Mouse (Mus musculus): ENCODE results near the gene Dusp27. TPM values are rescaled to one million over a fixed set of nuclear protein-coding genes. Genes with fewer than 3 reads are reported as not detected.
A peak's percentile ranks its signal among the peaks of the same experiment; 100 is the strongest.

Gene Dusp27
- polyA plus RNA-seq, 1 experiment from 2014 or later: 0.54 TPM

- H3K27ac ChIP-seq (ENCODE audit: low read depth, low read length): no peak overlapping the region
- ATAC-seq (ENCODE audit: low read depth): no peak
- H3K4me2 ChIP-seq (ENCODE audit: low read depth, low read length): no peak overlapping the region
- no peak overlapping the region for H3K4me3 ChIP-seq (ENCODE audit: low read depth, low read length)
- H3K4me1 ChIP-seq (ENCODE audit: control insufficient read depth, insufficient read depth, low read length): 0 out of 2 replicates have a peak, but pooled peaks cover 2% of the 10 kb centered on the region
- no peaks in the 10 kb centered on the region for H3K27me3 ChIP-seq (ENCODE audit: control insufficient read depth, insufficient read depth, low read length)
- H3K36me3 ChIP-seq (ENCODE audit: control insufficient read depth, insufficient read depth, low read length): no peaks in the 10 kb centered on the region
- no peak overlapping the region for H3K9ac ChIP-seq (replicated peaks; ENCODE audit: low read depth, low read length)
- no peaks in the 10 kb centered on the region for H3K9me3 ChIP-seq (ENCODE audit: control insufficient read depth, low read length)
- 47% methylated on average over 3 of the region's 3 CpGs for WGBS
Observed at GRCm38 (mm10) chr1:166061532-166061931, 66.2 kb downstream of the Dusp27 start.

GRCm38 (mm10) chr1:166060406-166060805 is 67.3 kb downstream of the Dusp27 start:
- H3K27ac ChIP-seq (ENCODE audit: low read depth, low read length): no peak overlapping the region

GRCm38 (mm10) chr1:166056098-166056756 is 71.5 kb downstream of the Dusp27 start:
- ATAC-seq (ENCODE audit: low read depth): peak; percentile 22; the same call in 1 of the 2 replicates
- 24% methylated on average over 9 of the region's 9 CpGs for WGBS
- H3K4me2 ChIP-seq (ENCODE audit: low read depth, low read length): no peak overlapping the region
- H3K36me3 ChIP-seq (ENCODE audit: control insufficient read depth, insufficient read depth, low read length): no peaks in the 10 kb centered on the region
- no peak overlapping the region for H3K27ac ChIP-seq (ENCODE audit: low read depth, low read length)
- no peaks in the 10 kb centered on the region for H3K9me3 ChIP-seq (ENCODE audit: control insufficient read depth, low read length)
- H3K4me1 ChIP-seq (ENCODE audit: control insufficient read depth, insufficient read depth, low read length): 0 out of 2 replicates have a peak, but pooled peaks cover 12% of the 10 kb centered on the region
- no peak overlapping the region for H3K9ac ChIP-seq (replicated peaks; ENCODE audit: low read depth, low read length)
- no peak overlapping the region for H3K4me3 ChIP-seq (ENCODE audit: low read depth, low read length)
- no peaks in the 10 kb centered on the region for H3K27me3 ChIP-seq (ENCODE audit: control insufficient read depth, insufficient read depth, low read length)

More at GRCm38 (mm10) chr1:166060406-166060805, 67.3 kb downstream of the Dusp27 start:
- no peaks in the 10 kb centered on the region for H3K36me3 ChIP-seq (ENCODE audit: control insufficient read depth, insufficient read depth, low read length)
- no peaks in the 10 kb centered on the region for H3K27me3 ChIP-seq (ENCODE audit: control insufficient read depth, insufficient read depth, low read length)
- H3K4me3 ChIP-seq (ENCODE audit: low read depth, low read length): no peak overlapping the region
- H3K9ac ChIP-seq (replicated peaks; ENCODE audit: low read depth, low read length): no peak overlapping the region
- no peak overlapping the region for H3K4me2 ChIP-seq (ENCODE audit: low read depth, low read length)
- ATAC-seq (ENCODE audit: low read depth): no peak
- H3K4me1 ChIP-seq (ENCODE audit: control insufficient read depth, insufficient read depth, low read length): 0 out of 2 replicates have a peak, but pooled peaks cover 11% of the 10 kb centered on the region
- WGBS: 72% methylated on average over 1 of the region's 1 CpGs
- H3K9me3 ChIP-seq (ENCODE audit: control insufficient read depth, low read length): no peaks in the 10 kb centered on the region

- no peak overlapping the region for H3K9ac ChIP-seq (replicated peaks; ENCODE audit: low read depth, low read length)
- 28% methylated on average over 10 of the region's 10 CpGs for WGBS
Observed at GRCm38 (mm10) chr1:166053285-166053955, 74.3 kb downstream of the Dusp27 start.

GRCm38 (mm10) chr1:166049046-166049827 is 78.5 kb downstream of the Dusp27 start:
- H3K4me2 ChIP-seq (ENCODE audit: low read depth, low read length): peak overlapping the region; percentile 71
- no peak overlapping the region for H3K9ac ChIP-seq (replicated peaks; ENCODE audit: low read depth, low read length)
- H3K4me3 ChIP-seq (ENCODE audit: low read depth, low read length): peak overlapping the region; percentile 37
- H3K9me3 ChIP-seq (ENCODE audit: control insufficient read depth, low read length): no peaks in the 10 kb centered on the region
- no peaks in the 10 kb centered on the region for H3K36me3 ChIP-seq (ENCODE audit: control insufficient read depth, insufficient read depth, low read length)
- peak; percentile 82 for ATAC-seq (ENCODE audit: low read depth)
- peak overlapping the region; percentile 52; the same call in 1 of the 2 replicates for H3K27ac ChIP-seq (ENCODE audit: low read depth, low read length)
- H3K27me3 ChIP-seq (ENCODE audit: control insufficient read depth, insufficient read depth, low read length): no peaks in the 10 kb centered on the region; the same call in none of the 2 replicates
- H3K4me1 ChIP-seq (ENCODE audit: control insufficient read depth, insufficient read depth, low read length): peaks cover 27% of the 10 kb centered on the region; the same call in 1 of the 2 replicates
- WGBS: 11% methylated on average over 11 of the region's 11 CpGs

More at GRCm38 (mm10) chr1:166053285-166053955, 74.3 kb downstream of the Dusp27 start:
- peak; percentile 16; the same call in 1 of the 2 replicates for ATAC-seq (ENCODE audit: low read depth)
- H3K4me1 ChIP-seq (ENCODE audit: control insufficient read depth, insufficient read depth, low read length): peaks cover 23% of the 10 kb centered on the region; the same call in 1 of the 2 replicates
- no peak overlapping the region for H3K4me3 ChIP-seq (ENCODE audit: low read depth, low read length)
- no peaks in the 10 kb centered on the region for H3K36me3 ChIP-seq (ENCODE audit: control insufficient read depth, insufficient read depth, low read length)
- H3K9me3 ChIP-seq (ENCODE audit: control insufficient read depth, low read length): no peaks in the 10 kb centered on the region
- H3K27ac ChIP-seq (ENCODE audit: low read depth, low read length): no peak overlapping the region
- H3K27me3 ChIP-seq (ENCODE audit: control insufficient read depth, insufficient read depth, low read length): no peaks in the 10 kb centered on the region
- no peak overlapping the region for H3K4me2 ChIP-seq (ENCODE audit: low read depth, low read length)

GRCm38 (mm10) chr1:166048230-166048911 is 79.4 kb downstream of the Dusp27 start:
- under 1% methylated on average over 23 of the region's 23 CpGs for WGBS
- ATAC-seq (ENCODE audit: low read depth): peak; percentile 13; the same call in 1 of the 2 replicates
- Histone ChIP-seq H3K9me3 (ENCODE audit: control insufficient read depth, low read length) (no peaks in the 10 kb centered on the region), H3K4me2 (ENCODE audit: low read depth, low read length) (peak overlapping the region; percentile 71), H3K4me1 (ENCODE audit: control insufficient read depth, insufficient read depth, low read length) (peaks cover 27% of the 10 kb centered on the region; the same call in 1 of the 2 replicates), H3K27ac (ENCODE audit: low read depth, low read length) (peak overlapping the region; percentile 44; the same call in 1 of the 2 replicates), H3K36me3 (ENCODE audit: control insufficient read depth, insufficient read depth, low read length) (no peaks in the 10 kb centered on the region), H3K4me3 (ENCODE audit: low read depth, low read length) (peak overlapping the region; percentile 37), H3K9ac (replicated peaks; ENCODE audit: low read depth, low read length) (peak overlapping the region; percentile 42; the same call in 1 of the 2 replicates), H3K27me3 (ENCODE audit: control insufficient read depth, insufficient read depth, low read length) (no peaks in the 10 kb centered on the region; the same call in none of the 2 replicates)

Other genes starting within 250 kb of the Dusp27 start
- gene Pou2f1, start 125.2 kb downstream of the Dusp27 start, polyA plus RNA-seq (2014; fragmentation: Nextera tagmentation; extraction: Ambion mirVana): 19.6 and 20.9 TPM in 2 replicates
- gene Gpa33, start 2.3 kb upstream of the Dusp27 start, polyA plus RNA-seq (2014; fragmentation: Nextera tagmentation; extraction: Ambion mirVana): not detected in 2 replicates
- gene Mael, start 110.8 kb upstream of the Dusp27 start, polyA plus RNA-seq (2014; fragmentation: Nextera tagmentation; extraction: Ambion mirVana): not detected in 2 replicates
- gene Ildr2, start 126.2 kb upstream of the Dusp27 start, polyA plus RNA-seq (2014; fragmentation: Nextera tagmentation; extraction: Ambion mirVana): 2.8 and 3.3 TPM in 2 replicates

Measured in neural tube, embryonic 14.5 days (tissue).